Mouse (Mus musculus): ENCODE data around the gene Fmo1.

The Fmo1 gene

GRCm38 (mm10) chr1:162859996-162860605 lies 6.3 kb downstream of the Fmo1 start:
- no peak for DNase-seq

- no peak for DNase-seq
Observed at GRCm38 (mm10) chr1:162859545-162859976, 6.8 kb downstream of the Fmo1 start.

GRCm38 (mm10) chr1:162858748-162859130 lies 7.7 kb downstream of the Fmo1 start:
- DNase-seq: no peak

- no peak for DNase-seq
Observed at GRCm38 (mm10) chr1:162857766-162858747, 8.4 kb downstream of the Fmo1 start.

- DNase-seq: no peak
Observed at GRCm38 (mm10) chr1:162853812-162854482, 12.5 kb downstream of the Fmo1 start.

GRCm38 (mm10) chr1:162847554-162847953 lies 18.9 kb downstream of the Fmo1 start:
- no peak for DNase-seq

- no peak for DNase-seq
Observed at GRCm38 (mm10) chr1:162840211-162840610, 26.2 kb downstream of the Fmo1 start.

- no peak for DNase-seq
Observed at GRCm38 (mm10) chr1:162838976-162839375, 27.4 kb downstream of the Fmo1 start.

- DNase-seq: no peak
Observed at GRCm38 (mm10) chr1:162834342-162834741, 32.1 kb downstream of the Fmo1 start.

- no peak for DNase-seq
Observed at GRCm38 (mm10) chr1:162832574-162832953, 33.8 kb downstream of the Fmo1 start.

GRCm38 (mm10) chr1:162831838-162832573 lies 34.4 kb downstream of the Fmo1 start:
- DNase-seq: no peak

- no peak for DNase-seq
Observed at GRCm38 (mm10) chr1:162819280-162819679, 47.1 kb downstream of the Fmo1 start.

GRCm38 (mm10) chr1:162815381-162816127 lies 50.9 kb downstream of the Fmo1 start:
- no peak for DNase-seq

GRCm38 (mm10) chr1:162814932-162815331 lies 51.5 kb downstream of the Fmo1 start:
- DNase-seq: no peak

- peak; percentile 6 for DNase-seq
Observed at GRCm38 (mm10) chr1:162813836-162814156, 52.6 kb downstream of the Fmo1 start, which contains the start of gene Fmo4. Fmo4 (minus strand) TSS chr1:162813972.

- DNase-seq: no peak
Observed at GRCm38 (mm10) chr1:162813143-162813835, 53.1 kb downstream of the Fmo1 start.

GRCm38 (mm10) chr1:162808541-162808940 lies 57.9 kb downstream of the Fmo1 start:
- no peak for DNase-seq

GRCm38 (mm10) chr1:162807441-162807840 lies 59.0 kb downstream of the Fmo1 start:
- DNase-seq: no peak

- no peak for DNase-seq
Observed at GRCm38 (mm10) chr1:162805011-162805410, 61.4 kb downstream of the Fmo1 start.

GRCm38 (mm10) chr1:162796441-162796840 lies 70.0 kb downstream of the Fmo1 start:
- DNase-seq: no peak

- DNase-seq: no peak
Observed at GRCm38 (mm10) chr1:162792306-162793044, 73.9 kb downstream of the Fmo1 start.

All from thymus, postnatal 14 days (tissue).